Mouse (Mus musculus): ENCODE data around the gene Krtap2-4.

Gene Krtap2-4

DNA sequence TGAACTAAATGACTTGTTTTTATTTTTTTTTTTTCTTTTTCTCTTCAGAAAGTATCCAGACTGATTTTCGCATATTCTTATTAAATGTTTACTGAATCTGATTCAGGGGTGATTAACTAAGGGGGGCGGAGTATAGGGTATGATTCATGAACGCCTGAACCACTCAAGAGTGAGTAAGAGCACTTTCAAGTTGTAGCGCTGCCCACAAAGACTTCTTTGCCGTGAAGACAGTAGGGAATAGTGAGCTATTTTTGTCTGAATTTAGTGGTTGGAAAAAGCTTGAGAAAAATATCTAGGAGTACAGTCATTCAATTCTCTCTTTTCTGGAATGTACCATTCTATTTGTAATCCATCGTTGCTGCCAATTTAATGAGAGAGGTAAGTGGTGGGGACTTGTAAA is 33.1 kb downstream of the Krtap2-4 start:
- DNase-seq: no peak

DNA sequence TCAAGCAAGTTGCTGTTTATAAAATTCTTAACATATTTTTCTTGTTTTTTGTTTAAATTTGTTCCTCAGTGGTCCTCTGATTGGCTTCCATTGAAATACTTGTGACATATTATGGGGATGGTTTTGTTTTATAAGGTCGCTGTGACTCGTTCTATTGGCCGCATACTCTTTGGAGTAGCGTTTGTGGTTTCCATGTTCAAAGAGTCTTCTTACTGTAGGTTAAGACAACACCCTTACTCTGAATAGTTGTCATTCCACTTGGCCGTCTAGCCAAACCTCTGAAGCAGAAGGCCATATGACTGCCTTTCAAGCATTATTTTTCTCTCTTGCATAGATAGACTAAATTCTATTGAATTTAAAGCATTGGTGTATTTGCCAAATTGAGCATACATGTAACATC is 33.6 kb downstream of the Krtap2-4 start:
- DNase-seq: no peak

DNA sequence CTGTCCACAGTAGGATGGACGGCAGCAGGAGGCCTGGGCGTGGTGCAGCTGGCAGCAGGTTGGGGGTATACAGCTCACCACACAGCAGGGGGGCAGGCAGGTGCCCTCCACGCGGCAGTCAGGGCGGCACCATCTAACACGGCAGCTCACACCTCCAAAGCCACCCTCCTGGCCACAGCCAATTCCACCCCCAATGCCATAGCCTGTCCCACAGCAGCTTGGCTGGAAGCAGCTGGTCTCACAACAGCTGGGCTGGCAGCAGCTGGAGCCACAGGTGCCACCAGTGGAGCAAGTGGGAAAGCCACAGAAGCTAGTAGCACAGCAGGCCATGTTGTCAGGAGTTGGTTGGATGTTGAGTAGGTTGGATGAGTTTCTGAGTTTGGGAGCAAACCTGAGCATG is 34.0 kb downstream of the Krtap2-4 start, which contains the start of gene Krtap1-5:
TSS of gene Krtap1-5 (minus strand) at position 381 of the 400 bp plus-strand sequence.
- DNase-seq: no peak

DNA sequence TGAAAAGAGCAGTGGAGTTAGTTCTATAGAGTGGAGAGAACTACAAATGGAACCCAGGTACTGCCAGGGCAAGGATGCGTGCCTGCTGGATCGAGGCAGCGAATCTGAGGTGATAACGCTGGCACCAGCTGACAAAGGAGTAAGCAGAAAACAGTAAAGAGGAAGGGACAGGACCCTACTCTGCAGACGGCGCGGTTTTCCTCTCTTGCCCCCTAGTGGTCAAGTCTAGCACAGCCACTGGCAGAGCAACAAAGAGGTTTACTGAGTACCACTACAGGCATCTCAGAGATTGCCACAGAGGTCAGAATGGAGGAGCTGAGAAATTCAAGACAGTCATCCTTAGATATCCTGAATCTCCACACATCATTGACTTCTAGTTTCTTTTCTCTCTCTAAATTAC is 40.5 kb downstream of the Krtap2-4 start:
- DNase-seq: peak; percentile 73 to 83

DNA sequence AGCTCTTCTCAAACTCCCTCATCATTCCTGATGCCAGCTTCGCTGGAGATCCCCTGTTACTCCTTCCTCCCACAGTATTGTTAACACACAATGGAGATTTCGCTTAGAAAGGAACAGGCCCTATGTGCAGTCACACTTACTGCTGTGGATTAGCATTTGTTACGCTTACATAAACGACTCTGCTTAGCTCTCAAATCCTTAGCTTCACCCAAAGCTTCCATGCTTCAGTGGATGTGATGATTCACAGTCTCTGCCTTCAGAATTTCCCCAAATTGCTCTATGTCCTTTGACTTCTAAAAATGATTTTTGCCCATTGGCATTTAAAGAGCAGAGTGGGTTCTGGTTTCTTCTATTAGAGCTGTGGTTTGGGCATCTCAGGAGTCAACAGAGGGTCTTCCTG is 41.5 kb downstream of the Krtap2-4 start:
- no peak for DNase-seq

DNA sequence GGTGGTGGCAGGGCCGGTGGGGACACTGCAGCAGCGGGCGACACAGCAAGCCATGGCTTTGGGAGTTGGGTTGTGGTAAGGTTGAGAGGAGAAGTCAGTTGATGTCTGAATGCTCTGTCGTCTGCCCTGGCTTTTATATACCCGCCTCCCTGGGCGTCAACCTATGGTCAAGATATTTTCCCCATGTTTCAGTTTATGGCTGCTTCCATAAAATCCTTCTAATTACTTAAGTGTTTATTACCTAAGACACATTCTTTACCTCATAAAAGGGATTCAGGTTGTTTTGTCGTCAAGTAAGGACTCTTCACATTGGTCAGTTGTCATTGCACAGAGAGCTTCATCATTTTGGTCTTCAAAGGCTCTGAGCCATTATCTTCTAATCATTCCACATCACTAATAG is 48.1 kb downstream of the Krtap2-4 start, which contains the start of gene Krtap3-1:
TSS of gene Krtap3-1 (minus strand) at position 101 of the 400 bp plus-strand sequence.
- no peak for DNase-seq
